Mouse (Mus musculus): ENCODE data around the gene Angptl6. TPM values are rescaled to one million over a fixed set of nuclear protein-coding genes. Genes with fewer than 3 reads are reported as not detected.

Gene Angptl6
- polyA plus RNA-seq, 1 experiment from 2014 or later = 10.4 TPM

GRCm38 (mm10) chr9:20825781-20826180 lies 53.7 kb downstream of the Angptl6 start:
- no peak for ATAC-seq
- H3K4me1 ChIP-seq (replicated peaks) = peaks cover 5% of the 10 kb centered on the region; the same call in 1 of the 2 replicates
- H3K4me2 ChIP-seq (replicated peaks) = no peak overlapping the region
- no peak overlapping the region for H3K9ac ChIP-seq (replicated peaks)
- 69% methylated on average over 5 of the region's 5 CpGs for WGBS
- H3K27me3 ChIP-seq = peaks cover 10% of the 10 kb centered on the region; the same call in 1 of the 2 replicates
- no peaks in the 10 kb centered on the region for H3K9me3 ChIP-seq
- H3K27ac ChIP-seq = no peak overlapping the region
- no peak overlapping the region for H3K4me3 ChIP-seq (replicated peaks)
- no peaks in the 10 kb centered on the region for H3K36me3 ChIP-seq

Small RNAs within 50 kb of the gene (microRNA-seq; reads per million reads assigned to microRNA genes)
- 2.1 reads per million, percentile 2 among the genes with 10 or more reads in this experiment for gene Mir7081

Other genes with a start within 250 kb of the Angptl6 start
- 541 and 558 TPM in 2 replicates for gene Ubl5, start 236.8 kb downstream of the Angptl6 start, polyA plus RNA-seq (2015; fragmentation: Nextera tagmentation; extraction: Ambion mirVana)
- 17.7 and 19.0 TPM in 2 replicates for gene Fbxl12, start 235.0 kb downstream of the Angptl6 start, polyA plus RNA-seq (2015; fragmentation: Nextera tagmentation; extraction: Ambion mirVana)
- 62.0 and 63.2 TPM in 2 replicates for gene Pin1, start 227.6 kb downstream of the Angptl6 start, polyA plus RNA-seq (2015; fragmentation: Nextera tagmentation; extraction: Ambion mirVana)
- gene Olfm2, start 133.4 kb downstream of the Angptl6 start, polyA plus RNA-seq (2015; fragmentation: Nextera tagmentation; extraction: Ambion mirVana) = 92.0 and 96.7 TPM in 2 replicates
- gene Col5a3, start 64.7 kb downstream of the Angptl6 start, polyA plus RNA-seq (2015; fragmentation: Nextera tagmentation; extraction: Ambion mirVana) = 0.32 and 0.35 TPM in 2 replicates
- gene Rdh8, start 61.2 kb downstream of the Angptl6 start, polyA plus RNA-seq (2015; fragmentation: Nextera tagmentation; extraction: Ambion mirVana) = not detected in 2 replicates
- 0.94 and 1.1 TPM in 2 replicates for gene A230050P20Rik, start 11.1 kb downstream of the Angptl6 start, polyA plus RNA-seq (2015; fragmentation: Nextera tagmentation; extraction: Ambion mirVana)
- gene Ppan, start 8.4 kb upstream of the Angptl6 start, polyA plus RNA-seq (2015; fragmentation: Nextera tagmentation; extraction: Ambion mirVana) = 49.2 and 49.5 TPM in 2 replicates
- gene Eif3g, start 18.9 kb upstream of the Angptl6 start, polyA plus RNA-seq (2015; fragmentation: Nextera tagmentation; extraction: Ambion mirVana) = 273 and 291 TPM in 2 replicates
- 75.2 and 76.3 TPM in 2 replicates for gene Dnmt1, start 80.2 kb upstream of the Angptl6 start, polyA plus RNA-seq (2015; fragmentation: Nextera tagmentation; extraction: Ambion mirVana)
- gene S1pr2, start 97.1 kb upstream of the Angptl6 start, polyA plus RNA-seq (2015; fragmentation: Nextera tagmentation; extraction: Ambion mirVana) = 8.5 and 9.5 TPM in 2 replicates
- 98.1 and 102 TPM in 2 replicates for gene Mrpl4, start 123.0 kb upstream of the Angptl6 start, polyA plus RNA-seq (2015; fragmentation: Nextera tagmentation; extraction: Ambion mirVana)
- 2.9 and 3.9 TPM in 2 replicates for gene Icam1, start 136.3 kb upstream of the Angptl6 start, polyA plus RNA-seq (2015; fragmentation: Nextera tagmentation; extraction: Ambion mirVana)
- 0.23 TPM in 2 replicates for gene Icam4, start 149.6 kb upstream of the Angptl6 start, polyA plus RNA-seq (2015; fragmentation: Nextera tagmentation; extraction: Ambion mirVana)
- gene Icam5, start 152.3 kb upstream of the Angptl6 start, polyA plus RNA-seq (2015; fragmentation: Nextera tagmentation; extraction: Ambion mirVana) = 0.32 and 0.34 TPM in 2 replicates
- gene Zglp1, start 187.4 kb upstream of the Angptl6 start, polyA plus RNA-seq (2015; fragmentation: Nextera tagmentation; extraction: Ambion mirVana) = 1.8 and 2.0 TPM in 2 replicates
- 1.0 and 1.2 TPM in 2 replicates for gene Gm49373, start 193.4 kb upstream of the Angptl6 start, polyA plus RNA-seq (2015; fragmentation: Nextera tagmentation; extraction: Ambion mirVana)
- 54.4 and 54.8 TPM in 2 replicates for gene Fdx1l, start 193.9 kb upstream of the Angptl6 start, polyA plus RNA-seq (2015; fragmentation: Nextera tagmentation; extraction: Ambion mirVana)
- gene Gm38431, start 212.3 kb upstream of the Angptl6 start, polyA plus RNA-seq (2015; fragmentation: Nextera tagmentation; extraction: Ambion mirVana) = 1.6 and 1.8 TPM in 2 replicates
- gene Raver1, start 212.3 kb upstream of the Angptl6 start, polyA plus RNA-seq (2015; fragmentation: Nextera tagmentation; extraction: Ambion mirVana) = 33.4 and 40.7 TPM in 2 replicates

Data from midbrain, embryonic 13.5 days (tissue).